Mouse (Mus musculus): ENCODE results near the gene Rbms2.
"Not testable (repeated sequence)": the region's sequence is repeated elsewhere in the genome, so short reads cannot be mapped to it uniquely, and the experiment has no call there.

The Rbms2 gene

GRCm38 (mm10) chr10:128192030-128192766, 12.1 kb upstream of the Rbms2 start:
- DNase-seq = not testable (repeated sequence)

GRCm38 (mm10) chr10:128191472-128191871, 11.4 kb upstream of the Rbms2 start:
- no peak for DNase-seq

- DNase-seq = peak; percentile 84
Measured at GRCm38 (mm10) chr10:128188242-128188877, 8.3 kb upstream of the Rbms2 start.

GRCm38 (mm10) chr10:128187181-128187605, 7.1 kb upstream of the Rbms2 start:
- no peak for DNase-seq

- DNase-seq = peak; percentile 87
Measured at GRCm38 (mm10) chr10:128185959-128186358, 5.9 kb upstream of the Rbms2 start.

GRCm38 (mm10) chr10:128185277-128185940, 5.3 kb upstream of the Rbms2 start:
- peak; percentile 31 for DNase-seq

GRCm38 (mm10) chr10:128184296-128184695, 4.2 kb upstream of the Rbms2 start:
- DNase-seq = no peak

- no peak for DNase-seq
Measured at GRCm38 (mm10) chr10:128177316-128177715, 2.8 kb downstream of the Rbms2 start.

GRCm38 (mm10) chr10:128175996-128176755, 3.9 kb downstream of the Rbms2 start:
- peak; percentile 82 for DNase-seq

GRCm38 (mm10) chr10:128175302-128175701, 4.8 kb downstream of the Rbms2 start:
- no peak for DNase-seq

- DNase-seq = not testable (repeated sequence)
Measured at GRCm38 (mm10) chr10:128171348-128171747, 8.7 kb downstream of the Rbms2 start.

- DNase-seq = no peak
Measured at GRCm38 (mm10) chr10:128167091-128167490, 13.0 kb downstream of the Rbms2 start.

- DNase-seq = not testable (repeated sequence)
Measured at GRCm38 (mm10) chr10:128165726-128166125, 14.4 kb downstream of the Rbms2 start.

- DNase-seq = no peak
Measured at GRCm38 (mm10) chr10:128153978-128154377, 26.1 kb downstream of the Rbms2 start.

- peak; percentile 71 for DNase-seq
Measured at GRCm38 (mm10) chr10:128150941-128151340, 29.2 kb downstream of the Rbms2 start.

- DNase-seq = peak; percentile 87
Measured at GRCm38 (mm10) chr10:128149592-128149991, 30.5 kb downstream of the Rbms2 start.

- DNase-seq = no peak
Measured at GRCm38 (mm10) chr10:128148789-128149365, 31.2 kb downstream of the Rbms2 start.

GRCm38 (mm10) chr10:128144961-128145360, 35.1 kb downstream of the Rbms2 start:
- no peak for DNase-seq

GRCm38 (mm10) chr10:128143659-128144058, 36.4 kb downstream of the Rbms2 start:
- DNase-seq = no peak

GRCm38 (mm10) chr10:128142165-128142564, 37.9 kb downstream of the Rbms2 start:
- DNase-seq = peak; percentile 26

- peak; percentile 73 for DNase-seq
Measured at GRCm38 (mm10) chr10:128140236-128140952, 39.7 kb downstream of the Rbms2 start.

- DNase-seq = no peak
Measured at GRCm38 (mm10) chr10:128135374-128135773, 44.7 kb downstream of the Rbms2 start.
